Mouse (Mus musculus) olfactory bulb, adult 2 months (tissue): ENCODE data around the gene Zfp341.

Source experiments
- CTCF ChIP-seq: fragments of 200-500 bp; IDR thresholded peaks from 2 replicates; pipeline ENCODE4 v1.5.1; 2012; ENCODE audit warnings: low read depth, mild to moderate bottlenecking, low read length, moderate library complexity; ENCODE audit not compliant: insufficient read depth
- POLR2A ChIP-seq: fragments of 200-500 bp; IDR thresholded peaks from 2 replicates; pipeline ENCODE4 v1.6.1; 2012; ENCODE audit warnings: mild to moderate bottlenecking, low read depth, low read length, moderate library complexity; ENCODE audit not compliant: insufficient read depth

DNA sequence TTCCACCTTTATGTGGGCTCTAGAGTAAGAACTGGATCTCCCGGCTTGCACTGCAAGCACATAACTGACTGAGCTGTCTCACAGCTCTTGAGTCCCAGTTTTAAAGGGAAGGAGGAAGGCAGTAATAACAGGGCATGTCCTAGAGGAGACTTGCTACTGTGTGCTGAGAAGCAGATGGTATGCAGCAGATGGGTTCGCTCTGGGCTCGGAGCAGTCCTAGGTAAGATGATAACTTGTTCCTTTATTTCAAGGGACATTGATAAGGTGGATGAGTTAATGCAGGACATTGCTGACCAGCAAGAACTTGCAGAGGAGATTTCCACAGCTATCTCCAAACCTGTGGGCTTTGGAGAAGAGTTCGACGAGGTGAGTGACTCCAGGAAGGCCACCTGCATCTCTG lies 77.9 kb downstream of the Zfp341 start:
- TF ChIP-seq CTCF (no peak), POLR2A (no peak)
